9 mouse cellular contexts compared by ENCODE assay signal in the genomic region with DNA sequence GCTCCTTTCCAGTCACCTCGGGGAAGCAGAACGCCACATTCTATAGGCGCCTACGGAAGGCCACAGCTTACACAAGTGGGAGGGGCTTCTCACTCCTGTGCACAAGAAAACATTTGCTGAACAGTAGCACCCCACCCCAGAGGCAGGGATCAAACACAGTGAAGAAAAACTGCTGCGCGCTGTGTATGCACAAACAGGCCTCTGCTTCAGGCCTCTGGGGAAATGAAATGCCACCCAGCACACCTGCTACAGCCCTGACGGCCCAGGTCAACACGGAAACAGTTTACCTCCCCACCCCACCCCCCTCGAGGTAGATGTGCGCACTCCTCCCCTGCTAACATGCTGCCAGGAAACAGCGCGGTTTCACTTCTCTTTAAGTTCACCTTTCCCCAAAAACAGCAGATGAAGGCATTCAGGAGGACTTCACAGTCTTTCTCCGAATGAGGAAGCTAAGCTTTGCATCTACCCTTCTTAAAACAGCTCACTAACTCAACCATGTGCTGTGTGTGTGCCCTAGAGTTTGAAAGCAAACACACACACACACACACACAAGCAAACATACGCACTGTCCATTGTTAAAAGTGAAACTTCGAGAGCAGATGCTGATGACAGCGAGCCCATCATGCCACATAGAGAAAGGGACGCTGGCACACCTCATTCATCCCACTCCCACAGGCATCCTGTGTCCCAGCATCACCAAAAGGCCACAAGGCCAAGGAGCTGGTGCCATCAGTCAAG. TPM values are rescaled to one million over a fixed set of nuclear protein-coding genes. Genes with fewer than 3 reads are reported as not detected.
DNase-seq lines count a peak whose midpoint lies in the region; ATAC-seq and TF ChIP-seq lines count a peak whose summit lies in the region.
"Had no signal": no experiment of that assay in that cellular context is flagged by ENCODE, and none has a peak within 500 bp of the region (broad histone marks: within the 10 kb centered on the region; RNA-seq: fewer than 3 reads in every experiment).

No protein-coding gene starts in this region.

- peak; percentile 25 for ATAC-seq in G1E (ENCODE audit: extremely low read depth, insufficient number of reproducible peaks, low FRiP score, poor library complexity, severe bottlenecking)
- ATAC-seq in megakaryocyte, adult 5-6 weeks (ENCODE audit: poor library complexity, severe bottlenecking), result peak; percentile 73

- no peak for TF ChIP-seq CTCF in G1E (IDR thresholded peaks at IDR 0.05; ENCODE audit: low read depth, low read length)

- peaks cover 88% of the 10 kb centered on the region for H3K36me3 ChIP-seq in G1E (replicated peaks)

- intact Hi-C loops in gastrocnemius, postnatal 14 days (cut with DNase I; ENCODE audit: low total_unique reads), result loop anchor here (10.0 kb wide), 1 partner anchor 61 kb away; no protein-coding TSS in a partner anchor

- H3K27me3 ChIP-seq in G1E (ENCODE audit: insufficient read depth, low read length), result no peaks in the 10 kb centered on the region
- H3K27me3 ChIP-seq: embryonic facial prominence, embryonic 12.5 days had no signal

- H3K4me1 ChIP-seq in G1E (ENCODE audit: insufficient read depth, low read depth, low read length), result peaks cover 84% of the 10 kb centered on the region

- H3K9me3 ChIP-seq in G1E (replicated peaks), result no peaks in the 10 kb centered on the region
- H3K9me3 ChIP-seq: embryonic facial prominence, embryonic 12.5 days had no signal

- DNase-seq in CD4-positive helper T cell, adult 2 months (ENCODE audit: low read depth, low spot score), result peak; percentile 88
- no peak for DNase-seq in G1E (ENCODE audit: low spot score)
- DNase-seq in induced T-regulatory cell, adult 2 months (ENCODE audit: low read depth), result peak; percentile 92
- DNase-seq in yolk sac, embryonic 10.5 days (ENCODE audit: low spot score), result peak; percentile 42
- no peak for DNase-seq in cerebellum, adult 11 months
- DNase-seq in gastrocnemius, postnatal 14 days, result no peak
- DNase-seq in testis, postnatal 10 days (ENCODE audit: low spot score), result no peak

- H3K4me3 ChIP-seq in G1E (ENCODE audit: low read depth, low read length), result peak overlapping the region; percentile 65; the same call in 1 of the 2 replicates
- H3K4me3 ChIP-seq: embryonic facial prominence, embryonic 12.5 days had no signal

RNA-seq across cellular contexts. Expression of a gene that starts 13.7 kb away (rescaled TPM):
- total RNA-seq in G1E (2014; fragmentation: Nextera tagmentation), result 156 and 158 TPM in 2 replicates
- 83.2 and 92.9 TPM in 2 replicates for total RNA-seq in G1E (2017)
- 90.5 and 96.2 TPM in 2 replicates for polyA plus RNA-seq in G1E (2012)
- total RNA-seq in megakaryocyte, adult 5-6 weeks (2015), result 143 and 146 TPM in 2 replicates
- 105 and 124 TPM in 2 replicates for total RNA-seq in megakaryocyte, adult 5-6 weeks (2017)
- 10 to 100 TPM; 24.7 to 29.7 TPM for total RNA-seq in gastrocnemius, postnatal 14 days (2021)

Comparison
In these comparisons a context has a peak if more than half of its experiments do, and no peak if none do; other contexts are left out.
1. DNase-seq: peak in CD4-positive helper T cell, adult 2 months (single experiment), induced T-regulatory cell, adult 2 months (single experiment) and yolk sac, embryonic 10.5 days (single experiment); none in G1E (single experiment), cerebellum, adult 11 months (single experiment), gastrocnemius, postnatal 14 days (single experiment) and testis, postnatal 10 days (single experiment).